Mouse (Mus musculus) testis, adult 2 months (tissue): ENCODE measurements around the gene Krt9. TPM values are rescaled to one million over a fixed set of nuclear protein-coding genes. Genes with fewer than 3 reads are reported as not detected.

Experiments
- H3K27ac ChIP-seq: fragments of 200-500 bp; 2 replicates; pipeline ENCODE4 v1.5.1; 2012; ENCODE audit warnings: low read depth, low read length; ENCODE audit not compliant: control insufficient read depth, insufficient read depth
- H3K27me3 ChIP-seq: fragments of 200-500 bp; 2 replicates; pipeline ENCODE4 v1.6.1; 2012; ENCODE audit warnings: mild to moderate bottlenecking, low read length, moderate library complexity; ENCODE audit not compliant: control insufficient read depth, insufficient read depth
- H3K36me3 ChIP-seq: fragments of 200-500 bp; 2 replicates; pipeline ENCODE4 v1.6.1; 2012; ENCODE audit warnings: mild to moderate bottlenecking, low read length; ENCODE audit not compliant: control insufficient read depth, insufficient read depth
- H3K4me1 ChIP-seq: fragments of 200-500 bp; 2 replicates; pipeline ENCODE4 v1.6.1; 2012; ENCODE audit warnings: low read length; ENCODE audit not compliant: control insufficient read depth, insufficient read depth
- H3K4me3 ChIP-seq: fragments of 200-500 bp; 2 replicates; pipeline ENCODE4 v1.5.1; 2012; ENCODE audit warnings: low read depth, mild to moderate bottlenecking, low read length, moderate library complexity, mixed read lengths; ENCODE audit not compliant: control insufficient read depth
- CTCF ChIP-seq: fragments of 200-500 bp; IDR thresholded peaks from 2 replicates; pipeline ENCODE4 v1.5.1; 2012; ENCODE audit warnings: low read depth, mild to moderate bottlenecking, inconsistent platforms, low read length, moderate library complexity; ENCODE audit not compliant: control insufficient read depth, insufficient read depth, insufficient replicate concordance
- POLR2A ChIP-seq: fragments of 200-500 bp; IDR thresholded peaks from 2 replicates; pipeline ENCODE4 v1.6.1; 2012; ENCODE audit warnings: low read depth, mild to moderate bottlenecking, inconsistent platforms, low read length, moderate library complexity; ENCODE audit not compliant: control insufficient read depth
- polyA plus RNA-seq: library from polyadenylated mRNA; depleted of rRNA; stranded (reverse); fragments of >200 nt; gene quantifications from 2 replicates; pipeline ENCODE4 v1.2.3, GENCODE M21; 2012

Gene Krt9
- polyA plus RNA-seq, 1 experiment: not detected

DNA sequence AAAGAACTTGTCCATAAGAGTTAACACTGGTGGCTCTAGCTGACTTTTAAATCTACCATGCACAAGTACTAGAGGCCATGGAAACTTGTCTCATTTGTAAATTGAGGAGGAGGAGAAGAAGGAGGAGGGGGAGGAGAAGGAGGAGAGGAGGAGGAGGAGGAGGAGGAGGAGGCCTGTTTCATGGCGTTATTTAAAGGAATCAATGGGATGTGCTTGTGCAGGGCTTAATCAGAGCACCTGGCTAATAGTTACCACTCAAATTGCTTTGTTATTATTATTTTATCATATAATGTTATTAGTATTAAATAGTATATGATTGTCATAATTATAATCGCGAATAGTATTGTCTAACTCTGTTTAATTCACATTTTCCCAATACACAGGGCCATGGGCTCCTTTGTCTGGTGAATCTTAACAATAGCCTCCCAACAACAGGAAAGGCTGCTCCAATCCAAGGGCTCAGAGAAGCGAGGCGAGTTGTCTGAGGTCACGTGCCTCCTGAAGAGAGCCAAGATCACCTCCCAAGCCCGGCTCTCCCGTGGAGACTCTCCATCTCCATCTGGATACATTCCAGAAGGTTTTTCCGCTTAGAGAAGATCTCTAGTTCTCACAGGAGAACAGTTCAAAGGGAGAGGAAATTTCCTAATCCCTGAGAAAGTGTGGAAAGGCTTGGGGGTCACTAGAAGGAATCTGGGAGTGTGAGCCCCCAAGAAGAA is 44.3 kb downstream of the Krt9 start, which contains the start of gene Krt19:
TSS of gene Krt19 (minus strand) at position 51 of the 716 bp plus-strand sequence.
- no peak within 1 kb of the TSS for H3K27ac ChIP-seq
- no peak for TF ChIP-seq POLR2A
- TF ChIP-seq CTCF: no peak
- H3K27me3 ChIP-seq: no peaks in the 10 kb centered on the region
- peaks cover 3% of the 10 kb centered on the region for H3K4me1 ChIP-seq
- no peak within 1 kb of the TSS for H3K4me3 ChIP-seq
- no peaks in the 10 kb centered on the region for H3K36me3 ChIP-seq

DNA sequence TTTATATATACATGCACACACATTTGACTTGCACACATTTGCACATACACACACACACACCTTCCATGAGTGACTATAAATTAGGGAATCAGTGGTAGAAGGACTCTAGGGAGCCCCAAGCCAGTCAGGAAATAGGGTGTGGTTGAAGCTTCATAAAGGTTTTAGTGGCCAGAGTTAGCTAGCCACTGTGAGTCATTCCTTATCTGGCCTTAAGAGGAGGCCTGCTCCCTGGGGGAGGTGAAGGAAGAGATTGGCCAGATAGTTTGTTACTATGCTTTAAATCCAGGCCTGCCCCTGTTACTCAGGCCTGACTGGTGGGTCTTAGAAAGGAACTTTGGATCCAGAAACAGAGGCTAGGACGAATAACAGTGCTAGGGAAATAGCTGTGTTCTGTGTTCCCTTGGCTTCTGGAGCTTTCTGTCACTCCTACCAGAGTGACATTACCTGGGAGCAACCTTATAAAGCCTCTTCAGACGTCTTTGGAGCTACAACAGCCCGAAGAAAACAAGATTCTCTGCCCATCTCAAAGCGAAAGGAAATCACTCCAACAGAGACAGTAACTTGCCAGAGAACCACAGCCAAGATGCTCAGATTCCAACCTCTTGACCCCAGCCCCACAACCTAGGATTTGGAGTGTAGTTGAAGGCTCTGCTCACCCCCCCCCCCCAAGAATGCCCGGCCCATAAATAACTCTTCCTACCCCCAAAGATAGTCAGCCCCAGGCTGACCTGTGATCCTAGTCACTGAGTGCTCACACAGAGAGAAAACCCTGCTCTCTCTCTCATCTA is 45.3 kb downstream of the Krt9 start:
- no peaks in the 10 kb centered on the region for H3K36me3 ChIP-seq

DNA sequence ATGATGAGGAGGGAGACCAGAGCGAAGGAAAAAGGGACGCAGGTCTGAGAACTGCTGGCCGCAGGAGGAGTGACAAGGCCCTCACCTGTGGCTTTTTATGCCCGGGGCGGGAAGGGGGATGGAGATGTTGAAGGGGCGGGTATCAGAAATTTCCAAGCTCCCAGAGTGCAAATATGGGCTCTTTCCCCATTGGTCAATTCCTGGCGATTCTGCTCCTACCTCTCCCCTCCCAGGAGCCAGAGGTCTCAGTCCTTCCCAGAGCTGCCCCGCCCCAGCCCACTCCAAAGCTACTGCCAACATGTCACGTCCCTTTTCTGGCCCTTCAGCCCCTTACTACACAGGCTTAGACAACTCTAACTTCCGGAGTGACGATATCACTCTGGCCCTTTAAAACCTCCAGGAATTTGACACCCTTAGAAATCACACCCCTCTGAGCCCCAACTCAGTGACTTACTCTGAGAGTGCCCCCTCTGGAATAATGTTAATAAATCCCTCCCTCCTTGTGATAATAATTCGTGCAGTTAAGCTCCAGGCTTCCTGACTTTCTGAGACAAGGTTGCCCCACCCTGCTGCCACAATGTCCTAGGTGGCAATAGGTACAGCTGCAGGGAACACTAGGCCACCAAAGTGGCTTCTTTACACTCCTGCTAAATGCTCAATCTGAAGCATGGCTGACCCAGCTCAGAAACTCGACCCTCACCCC is 47.0 kb downstream of the Krt9 start:
- no peaks in the 10 kb centered on the region for H3K27me3 ChIP-seq
- H3K4me1 ChIP-seq: peaks cover 3% of the 10 kb centered on the region
- no peak for TF ChIP-seq POLR2A
- no peaks in the 10 kb centered on the region for H3K36me3 ChIP-seq
- H3K4me3 ChIP-seq: no peak overlapping the region
- H3K27ac ChIP-seq: no peak overlapping the region

More for the DNA sequence above, 45.3 kb downstream of the Krt9 start:
- peaks cover 3% of the 10 kb centered on the region for H3K4me1 ChIP-seq
- no peak overlapping the region for H3K27ac ChIP-seq
- H3K4me3 ChIP-seq: no peak overlapping the region
- no peaks in the 10 kb centered on the region for H3K27me3 ChIP-seq
- TF ChIP-seq POLR2A: no peak
- no peak for TF ChIP-seq CTCF

DNA sequence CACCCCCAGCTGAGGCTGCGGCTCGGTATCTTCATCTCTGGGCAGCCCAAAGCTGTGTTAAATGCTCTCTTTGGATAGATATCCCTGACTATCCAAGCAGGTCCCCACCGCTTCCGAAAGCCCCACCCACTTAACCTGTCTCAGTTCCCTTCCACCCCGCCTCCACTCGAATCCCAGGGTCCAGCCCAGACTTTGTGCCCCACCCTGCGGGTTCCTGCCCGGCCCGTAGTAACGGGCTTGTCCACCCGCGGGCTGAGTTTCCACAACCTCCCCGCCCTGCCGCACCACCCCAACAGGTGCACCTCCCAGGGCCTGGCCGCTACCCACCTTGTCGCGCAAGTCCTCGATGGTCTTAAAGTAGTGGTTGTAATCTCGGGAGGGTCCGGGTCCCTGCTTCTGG is 47.9 kb downstream of the Krt9 start:
- Histone ChIP-seq H3K27ac (no peak overlapping the region), H3K4me1 (peaks cover 3% of the 10 kb centered on the region), H3K4me3 (peak overlapping the region; percentile 6; the same call in 1 of the 2 replicates), H3K27me3 (no peaks in the 10 kb centered on the region), H3K36me3 (no peaks in the 10 kb centered on the region)
- no peak for TF ChIP-seq POLR2A
- no peak for TF ChIP-seq CTCF

DNA sequence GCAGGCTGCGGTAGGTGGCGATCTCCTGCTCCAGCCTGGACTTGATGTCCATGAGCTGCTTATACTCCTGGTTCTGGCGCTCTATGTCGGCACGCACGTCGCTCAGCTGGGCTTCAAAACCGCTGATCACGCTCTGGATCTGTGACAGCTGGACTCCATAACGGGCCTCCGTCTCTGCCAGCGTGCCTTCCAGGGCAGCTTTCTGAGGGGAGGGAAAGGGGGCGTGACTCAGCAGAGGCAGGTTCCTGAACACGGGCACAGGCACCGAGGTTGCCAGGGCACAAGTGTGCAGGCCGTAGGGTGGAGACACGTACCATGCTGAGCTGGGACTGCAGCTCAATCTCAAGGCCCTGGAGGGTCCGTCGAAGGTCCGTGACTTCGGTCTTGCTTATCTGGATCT is 52.1 kb downstream of the Krt9 start:
- Histone ChIP-seq H3K4me1 (peaks cover 3% of the 10 kb centered on the region), H3K36me3 (no peaks in the 10 kb centered on the region), H3K27me3 (no peaks in the 10 kb centered on the region), H3K4me3 (no peak overlapping the region), H3K27ac (no peak overlapping the region)
- TF ChIP-seq CTCF: no peak
- TF ChIP-seq POLR2A: no peak

DNA sequence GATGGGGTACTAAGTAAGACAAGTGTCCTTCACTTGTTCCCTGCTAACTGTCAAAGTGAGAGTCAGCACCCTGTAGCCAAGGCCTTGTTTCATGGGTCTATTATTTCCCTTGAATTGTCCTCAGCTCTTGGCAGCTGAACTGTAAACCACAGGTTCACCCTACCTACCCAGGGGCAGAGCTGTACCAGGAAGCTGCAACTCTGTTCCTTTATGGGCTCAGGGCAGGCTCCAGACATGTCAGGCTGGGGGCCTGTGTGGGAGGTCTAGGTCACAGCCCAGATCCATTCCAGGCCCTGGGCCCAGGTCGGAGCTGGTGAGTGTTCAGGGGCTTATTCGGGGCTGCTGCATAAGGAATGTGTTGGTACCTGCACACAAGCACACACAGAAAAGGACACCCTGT is 53.7 kb downstream of the Krt9 start:
- H3K4me3 ChIP-seq: no peak overlapping the region
- H3K4me1 ChIP-seq: no peaks in the 10 kb centered on the region
- TF ChIP-seq POLR2A (no peak), CTCF (no peak)
- no peaks in the 10 kb centered on the region for H3K36me3 ChIP-seq
- no peak overlapping the region for H3K27ac ChIP-seq
- no peaks in the 10 kb centered on the region for H3K27me3 ChIP-seq

DNA sequence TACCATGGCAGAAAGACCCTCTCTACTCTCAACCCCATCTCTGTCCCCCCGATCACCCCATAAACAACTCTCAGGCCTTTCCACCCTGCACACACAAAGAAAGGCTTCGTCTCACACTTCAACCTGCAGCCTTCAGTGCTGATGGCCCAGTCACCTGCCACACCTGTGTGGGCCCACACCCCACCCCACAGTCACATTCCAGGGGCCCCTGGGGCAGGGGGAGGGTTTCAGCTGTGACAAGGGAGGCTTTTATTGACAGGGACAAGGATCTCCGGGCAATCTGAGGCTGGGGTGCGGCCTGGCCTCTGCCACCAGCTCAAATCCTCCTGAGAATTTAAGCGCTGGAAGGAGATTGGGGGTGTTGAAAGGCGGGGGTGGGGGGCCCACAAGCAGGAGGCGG is 54.2 kb downstream of the Krt9 start:
- Histone ChIP-seq H3K36me3 (no peaks in the 10 kb centered on the region), H3K27ac (no peak overlapping the region), H3K4me1 (no peaks in the 10 kb centered on the region), H3K27me3 (no peaks in the 10 kb centered on the region), H3K4me3 (no peak overlapping the region)
- no peak for TF ChIP-seq CTCF
- no peak for TF ChIP-seq POLR2A
